Mouse (Mus musculus) MEL (cell line): ENCODE data around the gene Celf2. TPM values are rescaled to one million over a fixed set of nuclear protein-coding genes. Genes with fewer than 3 reads are reported as not detected.

ENCODE experiments used
- DNase-seq: peaks from one replicate; pipeline ENCODE4 v3.0.0; 2011; ENCODE audit warnings: low read depth, low spot score
- H3K27ac ChIP-seq: 2 replicates; pipeline ENCODE4 v1.5.1; 2012; ENCODE audit warnings: low read depth, mild to moderate bottlenecking, control low read depth, low read length, moderate library complexity; ENCODE audit not compliant: control insufficient read depth
- H3K27me3 ChIP-seq, 2 experiments: fragments of 150-350 bp in 1 of 2; sonication (generic) in 1 of 2; 2 replicates each; pipeline ENCODE4 v1.6.1; 2012; ENCODE audit warnings: low read length in 2 of 2, mild to moderate bottlenecking in 2 of 2, improper control_type of control experiment in 1 of 2, moderate library complexity in 1 of 2; ENCODE audit not compliant: insufficient read depth in 2 of 2, control insufficient read depth in 1 of 2
- H3K36me3 ChIP-seq, 2 experiments: 2 replicates each; pipeline ENCODE4 v1.6.1; 2012 to 2014; ENCODE audit warnings: low read length in 2 of 2, improper control_type of control experiment in 1 of 2, inconsistent platforms in 1 of 2, mild to moderate bottlenecking in 1 of 2; ENCODE audit not compliant: insufficient read depth in 2 of 2, control insufficient read depth in 1 of 2
- H3K4me1 ChIP-seq, 2 experiments: fragments of 150-350 bp in 1 of 2; sonication (generic) in 1 of 2; 2 replicates each; pipeline ENCODE4 v1.6.1; 2012; ENCODE audit warnings: low read length in 2 of 2, improper control_type of control experiment in 1 of 2, mild to moderate bottlenecking in 1 of 2; ENCODE audit not compliant: insufficient read depth in 2 of 2, control insufficient read depth in 1 of 2
- H3K4me3 ChIP-seq, 2 experiments: fragments of 150-350 bp in 1 of 2; sonication (generic) in 1 of 2; 2 replicates each; pipeline ENCODE4 v1.5.1; 2012; ENCODE audit warnings: low read depth in 2 of 2, low read length in 2 of 2, mild to moderate bottlenecking in 2 of 2, moderate library complexity in 2 of 2, control low read depth in 1 of 2, improper control_type of control experiment in 1 of 2; ENCODE audit not compliant: control insufficient read depth in 1 of 2, insufficient read depth in 1 of 2
- H3K79me2 ChIP-seq: 2 replicates; pipeline ENCODE4 v1.6.1; 2012; ENCODE audit warnings: mild to moderate bottlenecking, low read length, moderate library complexity; ENCODE audit not compliant: control insufficient read depth, poor library complexity, insufficient read depth
- H3K9ac ChIP-seq: 2 replicates; pipeline ENCODE4 v1.6.1; 2012; ENCODE audit warnings: low read depth, mild to moderate bottlenecking, control low read depth, low read length, moderate library complexity; ENCODE audit not compliant: control insufficient read depth, poor library complexity, severe bottlenecking
- H3K9me3 ChIP-seq: fragments of 150-350 bp; sonication (generic); replicated peaks from 2 replicates; pipeline ENCODE4 v1.6.1; 2012; ENCODE audit warnings: mild to moderate bottlenecking, low read length, improper control_type of control experiment, moderate library complexity; ENCODE audit not compliant: insufficient read depth
- BHLHE40 ChIP-seq: IDR thresholded peaks from 2 replicates; pipeline ENCODE4 v1.6.1; 2012; ENCODE audit warnings: low read depth, mild to moderate bottlenecking, inconsistent platforms, low read length, improper control_type of control experiment, borderline replicate concordance
- CHD1 ChIP-seq: IDR thresholded peaks from 2 replicates; pipeline ENCODE4 v1.6.1; 2012; ENCODE audit warnings: low read depth, mild to moderate bottlenecking, inconsistent platforms, low read length, improper control_type of control experiment
- CTCF ChIP-seq, 3 experiments: IDR thresholded peaks in 2 of 3; conservative IDR thresholded peaks in 1 of 3; 2 replicates each; pipeline ENCODE4 v1.5.1; 2011 to 2012; ENCODE audit warnings: low read length in 3 of 3, low read depth in 2 of 3, mild to moderate bottlenecking in 2 of 3, improper control_type of control experiment in 1 of 3, inconsistent platforms in 1 of 3, mixed read lengths in 1 of 3, moderate library complexity in 1 of 3; ENCODE audit not compliant: control insufficient read depth in 1 of 3, insufficient read depth in 1 of 3, poor library complexity in 1 of 3, severe bottlenecking in 1 of 3
- EP300 ChIP-seq, 2 experiments: IDR thresholded peaks; 2 replicates each; pipeline ENCODE4 v1.6.1; 2011; ENCODE audit warnings: improper control_type of control experiment in 2 of 2, low read length in 2 of 2, low read depth in 1 of 2, mild to moderate bottlenecking in 1 of 2
- ETS1 ChIP-seq: IDR thresholded peaks from 2 replicates; pipeline ENCODE4 v1.6.1; 2012; ENCODE audit warnings: low read depth, mild to moderate bottlenecking, inconsistent platforms, low read length, improper control_type of control experiment, moderate library complexity
- JUND ChIP-seq: IDR thresholded peaks from 2 replicates; pipeline ENCODE4 v1.6.1; 2011; ENCODE audit warnings: low read depth, mild to moderate bottlenecking, improper control_type of control experiment, low read length
- MAX ChIP-seq: IDR thresholded peaks from 2 replicates; pipeline ENCODE4 v1.6.1; 2011; ENCODE audit warnings: low read length, improper control_type of control experiment
- MYB ChIP-seq: IDR thresholded peaks from 2 replicates; pipeline ENCODE4 v1.6.1; 2011; ENCODE audit warnings: mild to moderate bottlenecking, low read depth, low read length, improper control_type of control experiment
- MYC ChIP-seq: IDR thresholded peaks from 2 replicates; pipeline ENCODE4 v1.6.1; 2011; ENCODE audit warnings: low read depth, mild to moderate bottlenecking, low read length, improper control_type of control experiment, moderate library complexity
- NELFE ChIP-seq: IDR thresholded peaks from 2 replicates; pipeline ENCODE4 v1.6.1; 2011; ENCODE audit warnings: low read depth, low read length, improper control_type of control experiment
- POLR2A ChIP-seq, 2 experiments: IDR thresholded peaks; 2 replicates each; pipeline ENCODE4 v1.6.1; 2011 to 2012; ENCODE audit warnings: low read length in 2 of 2, mild to moderate bottlenecking in 2 of 2, control low read depth in 1 of 2, improper control_type of control experiment in 1 of 2, low read depth in 1 of 2, moderate library complexity in 1 of 2; ENCODE audit not compliant: control insufficient read depth in 1 of 2, insufficient read depth in 1 of 2, poor library complexity in 1 of 2
- RAD21 ChIP-seq: IDR thresholded peaks from 2 replicates; pipeline ENCODE4 v1.6.1; 2011; ENCODE audit warnings: mild to moderate bottlenecking, low read depth, low read length, improper control_type of control experiment
- SMC3 ChIP-seq: IDR thresholded peaks from 2 replicates; pipeline ENCODE4 v1.6.1; 2011; ENCODE audit warnings: low read depth, low read length, improper control_type of control experiment
- TCF12 ChIP-seq: IDR thresholded peaks from 2 replicates; pipeline ENCODE4 v1.6.1; 2014; ENCODE audit warnings: low read depth, mild to moderate bottlenecking, inconsistent platforms, low read length, improper control_type of control experiment, moderate library complexity
- ZC3H11A ChIP-seq: IDR thresholded peaks from 2 replicates; pipeline ENCODE4 v1.6.1; 2012; ENCODE audit warnings: low read depth, mild to moderate bottlenecking, inconsistent platforms, low read length, improper control_type of control experiment
- polyA plus RNA-seq, 2 experiments: library from polyadenylated mRNA; stranded (reverse) in 1 of 2; unstranded in 1 of 2; fragments of >175 nt in 1 of 2; fragments of >200 nt in 1 of 2; gene quantifications; 2 replicates each; pipeline versions ENCODE4 v1.2.1 to v1.2.4; 2012; ENCODE audit warnings: low replicate concordance in 2 of 2, low read depth in 1 of 2; ENCODE audit not compliant: insufficient read length in 2 of 2, insufficient read depth in 1 of 2, missing spikeins in 1 of 2
- total RNA-seq: library from RNA; depleted of rRNA; stranded (reverse); fragments of 300-350 nt; gene quantifications from 2 replicates; pipeline ENCODE4 v1.2.3, GENCODE M21; 2012

The Celf2 gene
- total and polyA plus RNA-seq, 3 experiments: 8.9 to 16.7 TPM; not detected in 1

DNA sequence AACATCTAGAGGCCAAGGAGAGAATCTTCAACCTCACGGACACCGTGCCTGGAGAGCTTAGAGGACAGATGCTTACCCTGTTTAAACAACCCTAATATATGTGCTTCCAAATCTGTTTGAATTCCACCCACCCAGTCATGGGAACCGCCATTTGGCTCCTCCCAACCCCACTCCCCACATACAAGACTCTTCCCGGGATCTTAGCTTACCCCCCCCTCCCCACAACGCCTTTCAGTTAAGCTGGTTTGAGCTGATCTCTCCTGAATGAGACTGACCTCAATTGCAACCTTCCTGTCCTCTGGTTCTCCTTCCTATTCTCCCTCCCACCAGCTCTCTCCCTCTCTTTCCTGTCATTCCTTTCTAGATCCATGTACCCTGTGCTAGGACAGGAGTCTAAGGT is 1011.7 kb downstream of the Celf2 start:
- no peak overlapping the region for H3K4me3 ChIP-seq
- no peaks in the 10 kb centered on the region for H3K4me1 ChIP-seq
- no peaks in the 10 kb centered on the region for H3K79me2 ChIP-seq
- TF ChIP-seq JUND (no peak), MAX (no peak), SMC3 (no peak), NELFE (no peak), ETS1 (no peak), MYC (no peak)
- no peaks in the 10 kb centered on the region for H3K36me3 ChIP-seq
- no peak for DNase-seq
- H3K9me3 ChIP-seq: no peaks in the 10 kb centered on the region
- H3K27ac ChIP-seq: no peak overlapping the region
- H3K27me3 ChIP-seq: no peaks in the 10 kb centered on the region
- H3K9ac ChIP-seq: no peak overlapping the region

- TF ChIP-seq MYB (no peak), RAD21 (no peak), BHLHE40 (no peak), JUND (no peak), EP300 (IDR thresholded peaks at IDR 0.05; ENCODE audit: low read depth in 1 of 2, low read length in 2 of 2) (no peak), TCF12 (no peak), POLR2A (IDR thresholded peaks at IDR 0.05; ENCODE audit: control insufficient read depth in 1 of 2, insufficient read depth in 1 of 2, low read depth in 1 of 2, low read length in 2 of 2, poor library complexity in 1 of 2) (no peak)
- Histone ChIP-seq H3K9ac (no peak overlapping the region), H3K27ac (no peak overlapping the region), H3K36me3 (no peaks in the 10 kb centered on the region), H3K79me2 (no peaks in the 10 kb centered on the region), H3K4me3 (no peak overlapping the region), H3K27me3 (no peaks in the 10 kb centered on the region; a peak in 1 of 4 replicates), H3K9me3 (no peaks in the 10 kb centered on the region), H3K4me1 (no peaks in the 10 kb centered on the region)
- no peak for DNase-seq
These were observed 1015.5 kb downstream of the Celf2 start for GRCm38 (mm10) chr2:6493886-6494285.

- no peaks in the 10 kb centered on the region; a peak in 1 of 4 replicates for H3K27me3 ChIP-seq
- H3K79me2 ChIP-seq: no peaks in the 10 kb centered on the region
- no peak overlapping the region for H3K9ac ChIP-seq
- DNase-seq: peak; percentile 45
- no peaks in the 10 kb centered on the region for H3K9me3 ChIP-seq
- TF ChIP-seq CHD1 (no peak), EP300 (IDR thresholded peaks at IDR 0.05; ENCODE audit: low read depth in 1 of 2, low read length in 2 of 2) (no peak), ZC3H11A (peak; percentile 59), NELFE (no peak), RAD21 (peak; percentile 73), CTCF (IDR thresholded peaks at IDR 0.05 in 2 of 3, conservative IDR thresholded peaks at IDR 0.05 in 1 of 3; ENCODE audit: control insufficient read depth in 1 of 3, insufficient read depth in 1 of 3, low read depth in 2 of 3, low read length in 3 of 3, poor library complexity in 1 of 3, severe bottlenecking in 1 of 3) (peak; percentile 64 to 73 (median 67)), SMC3 (peak; percentile 63)
- no peak overlapping the region for H3K27ac ChIP-seq
- no peaks in the 10 kb centered on the region for H3K4me1 ChIP-seq
- no peak overlapping the region for H3K4me3 ChIP-seq
- no peaks in the 10 kb centered on the region for H3K36me3 ChIP-seq
These were observed 1018.5 kb downstream of the Celf2 start for GRCm38 (mm10) chr2:6490870-6491269.
